Mouse (Mus musculus): Measurements from ENCODE around the gene Rgl2.

DNA sequence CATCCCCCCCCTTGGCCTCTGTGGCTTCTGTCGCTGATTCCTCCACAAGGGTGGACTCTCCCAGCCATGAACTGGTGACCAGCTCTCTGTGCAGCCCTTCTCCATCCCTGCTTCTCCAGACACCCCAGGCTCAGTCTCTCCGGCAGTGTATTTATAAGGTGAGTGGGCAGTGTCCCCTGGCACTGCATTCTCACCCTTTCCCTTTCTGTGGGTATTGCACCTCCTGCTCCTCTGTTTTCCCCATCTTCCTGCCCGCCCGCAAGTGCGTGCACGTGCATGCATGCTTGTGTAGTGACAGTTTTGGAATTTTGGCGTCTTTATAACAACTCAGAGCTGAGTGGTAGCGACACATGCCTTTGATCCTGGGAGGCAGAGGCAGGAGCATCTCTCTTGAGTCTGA, 15.4 kb upstream of the Rgl2 start:
- TF ChIP-seq CTCF (IDR thresholded peaks at IDR 0.05; ENCODE audit: low read depth, low read length) = no peak
- TF ChIP-seq EP300 (IDR thresholded peaks at IDR 0.05; ENCODE audit: insufficient read depth, low read depth, low read length) = no peak
- TF ChIP-seq POLR2A (IDR thresholded peaks at IDR 0.05; ENCODE audit: insufficient read depth, low read length) = no peak

Measured in ES-Bruce4 (cell line).